Mouse (Mus musculus): ENCODE measurements around the gene Psen1.

Gene Psen1

DNA sequence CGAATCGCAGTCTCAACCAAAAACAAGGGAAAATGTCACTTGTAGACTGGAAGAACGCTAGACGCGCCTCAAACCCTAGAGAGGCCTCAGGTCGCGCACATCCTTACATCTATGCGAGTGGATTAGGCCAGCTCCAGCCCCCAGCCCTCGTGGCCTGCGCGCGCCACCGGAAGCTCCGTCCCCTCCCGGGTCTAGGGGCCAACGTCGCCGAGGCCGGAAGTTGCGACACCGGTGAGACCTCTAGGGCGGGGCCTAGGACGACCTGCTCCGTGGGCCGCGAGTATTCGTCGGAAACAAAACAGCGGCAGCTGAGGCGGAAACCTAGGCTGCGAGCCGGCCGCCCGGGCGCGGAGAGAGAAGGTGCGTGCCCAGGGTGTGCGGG, at the start of gene Psen1:
Gene Psen1, plus strand, starts transcription at position 219 of the 382 bp plus-strand sequence.
- peak; percentile 94 for DNase-seq

DNA sequence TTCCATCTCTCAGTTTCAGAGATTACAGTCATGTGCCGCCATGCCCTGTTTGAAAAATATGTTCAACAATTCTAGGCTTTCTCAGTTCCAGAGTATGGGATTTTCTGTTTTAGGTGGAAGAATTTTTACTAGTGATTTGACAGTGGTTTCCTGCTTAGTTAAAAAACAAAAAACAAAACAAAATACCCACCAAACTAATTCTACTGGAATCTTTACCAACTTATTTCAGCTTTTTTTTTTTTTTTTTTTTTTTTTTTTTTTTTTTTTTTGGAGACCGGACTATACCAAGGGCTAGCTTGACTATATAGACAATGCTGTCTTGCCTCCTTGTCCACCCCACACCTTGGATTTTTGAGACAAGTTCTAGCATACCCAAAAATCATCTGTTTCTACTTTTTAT, 46.7 kb upstream of the Psen1 start:
- no peak for DNase-seq

- DNase-seq = no peak
Observed at GRCm38 (mm10) chr12:83643116-83643515, 44.8 kb upstream of the Psen1 start.

DNA sequence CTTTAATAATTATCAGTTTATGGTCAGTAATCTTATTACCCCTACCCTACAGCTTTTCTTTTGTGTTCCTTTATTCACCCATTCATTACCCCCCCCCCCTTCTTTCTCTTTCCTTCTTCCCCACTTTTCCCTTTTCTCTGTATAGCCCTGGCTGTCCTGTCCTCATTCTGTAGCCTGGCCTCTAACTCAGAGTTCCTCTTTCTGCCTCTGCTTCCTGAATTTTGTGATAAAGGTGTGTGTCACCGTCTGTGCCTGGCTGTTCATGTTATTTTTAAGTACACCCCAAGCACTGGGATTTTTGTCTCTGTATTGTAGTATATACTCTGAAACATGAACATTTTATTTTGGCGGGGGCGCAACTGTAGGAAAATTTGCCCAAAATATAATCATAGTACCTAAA, 37.6 kb upstream of the Psen1 start:
- DNase-seq = no peak

DNA sequence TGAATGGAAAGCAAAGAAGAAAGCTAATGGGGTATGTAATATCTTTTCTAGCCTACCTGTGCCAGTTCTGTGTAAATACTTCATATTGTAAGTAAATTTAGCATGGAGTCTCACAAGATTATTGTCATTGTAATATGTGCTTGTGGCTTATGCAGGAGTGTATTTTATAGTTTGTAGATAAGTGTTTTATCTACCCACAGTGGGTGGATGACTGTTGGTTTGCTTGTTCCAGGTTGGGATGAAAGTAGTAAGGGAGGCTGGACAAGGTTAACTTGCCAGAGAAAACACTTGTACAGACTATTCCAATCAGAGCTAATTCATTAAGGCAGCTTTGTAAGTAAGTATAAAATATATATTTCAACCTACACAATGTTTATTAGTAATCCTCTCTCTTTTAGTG, 36.5 kb upstream of the Psen1 start:
- no peak for DNase-seq

- no peak for DNase-seq
Observed at GRCm38 (mm10) chr12:83685466-83685865, 2.5 kb upstream of the Psen1 start.

DNA sequence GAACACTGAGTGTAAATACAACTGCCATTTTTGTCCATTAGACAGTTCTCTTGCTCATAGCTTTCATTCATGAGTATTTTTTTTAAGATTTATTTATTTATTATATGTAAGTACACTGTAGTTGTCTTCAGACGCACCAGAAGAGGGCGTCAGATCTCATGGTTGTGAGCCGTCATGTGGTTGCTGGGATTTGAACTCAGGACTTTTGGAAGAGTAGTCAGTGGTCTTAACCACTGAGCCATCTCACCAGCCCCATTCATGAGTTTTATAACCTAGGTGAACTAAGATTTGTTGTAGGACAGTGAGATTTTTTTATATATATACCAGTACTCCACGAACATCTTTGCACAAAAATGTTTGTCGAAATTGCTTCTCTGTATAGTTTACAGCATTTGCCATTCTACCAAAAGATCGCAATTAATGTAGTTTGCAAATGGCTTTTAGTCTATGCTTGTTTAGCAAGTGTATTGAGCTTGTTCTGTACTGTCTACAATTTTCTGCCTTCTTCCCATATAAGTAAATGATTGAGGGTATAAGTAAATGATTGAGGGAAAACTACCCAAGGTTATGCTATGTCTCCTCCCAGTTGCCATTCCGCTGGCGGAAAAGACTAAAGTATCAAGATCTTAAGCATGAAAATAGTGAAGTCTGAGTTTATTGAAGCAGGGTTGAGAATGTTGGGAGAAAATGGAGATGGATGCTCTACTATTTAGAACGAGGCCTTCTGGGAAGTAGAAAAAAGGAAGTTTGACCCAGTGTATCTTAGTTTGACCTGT, 1.2 kb upstream of the Psen1 start:
- DNase-seq = no peak

- peak; percentile 63 for DNase-seq
Observed at GRCm38 (mm10) chr12:83688316-83689086, 549 bp downstream of the Psen1 start.

DNA sequence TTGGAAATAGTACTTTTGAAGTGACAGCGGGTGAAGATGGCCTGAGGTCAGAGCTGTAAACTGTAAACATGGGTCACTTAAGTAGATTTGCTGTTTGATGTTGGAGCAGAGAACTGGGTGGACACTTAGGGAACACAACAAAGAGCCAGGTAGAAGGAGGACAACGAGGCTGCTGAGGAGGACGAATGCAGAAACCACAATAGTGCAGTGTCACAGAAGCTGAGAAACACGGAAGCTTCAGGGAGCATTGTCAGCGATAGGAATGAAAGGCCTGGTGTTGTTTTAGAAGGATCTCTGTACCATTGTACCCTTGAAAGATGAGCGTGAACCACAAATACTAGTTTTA, 1.1 kb downstream of the Psen1 start:
- peak; percentile 26 for DNase-seq

GRCm38 (mm10) chr12:83694011-83694410, 6.1 kb downstream of the Psen1 start:
- no peak for DNase-seq

DNA sequence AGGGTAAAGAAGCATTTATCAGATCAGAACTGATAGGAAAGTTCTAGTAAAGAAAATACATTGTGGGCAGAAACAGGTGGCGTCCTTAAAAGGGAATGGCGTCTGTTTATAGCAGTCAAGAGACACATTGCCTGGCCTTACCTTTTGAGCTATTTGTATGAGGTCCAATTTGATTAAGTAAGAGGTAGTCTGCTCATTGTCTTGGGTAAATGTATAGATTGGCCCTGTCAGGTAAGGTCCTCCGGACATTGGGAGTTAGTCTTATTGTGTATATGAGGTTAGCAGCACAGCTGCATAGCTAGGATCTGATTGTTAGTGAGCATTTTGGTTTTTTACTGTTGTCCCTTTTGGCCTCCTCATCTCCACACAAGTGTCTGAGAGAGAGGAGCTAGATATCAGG, 6.7 kb downstream of the Psen1 start:
- no peak for DNase-seq

GRCm38 (mm10) chr12:83698637-83699036, 10.7 kb downstream of the Psen1 start:
- DNase-seq = no peak

- DNase-seq = no peak
Observed at GRCm38 (mm10) chr12:83701608-83702007, 13.7 kb downstream of the Psen1 start.

GRCm38 (mm10) chr12:83702796-83703195, 14.8 kb downstream of the Psen1 start:
- no peak for DNase-seq

GRCm38 (mm10) chr12:83706951-83707350, 19.0 kb downstream of the Psen1 start:
- DNase-seq = no peak

GRCm38 (mm10) chr12:83708160-83709092, 20.5 kb downstream of the Psen1 start:
- DNase-seq = no peak

GRCm38 (mm10) chr12:83709934-83710333, 22.0 kb downstream of the Psen1 start:
- DNase-seq = no peak

DNA sequence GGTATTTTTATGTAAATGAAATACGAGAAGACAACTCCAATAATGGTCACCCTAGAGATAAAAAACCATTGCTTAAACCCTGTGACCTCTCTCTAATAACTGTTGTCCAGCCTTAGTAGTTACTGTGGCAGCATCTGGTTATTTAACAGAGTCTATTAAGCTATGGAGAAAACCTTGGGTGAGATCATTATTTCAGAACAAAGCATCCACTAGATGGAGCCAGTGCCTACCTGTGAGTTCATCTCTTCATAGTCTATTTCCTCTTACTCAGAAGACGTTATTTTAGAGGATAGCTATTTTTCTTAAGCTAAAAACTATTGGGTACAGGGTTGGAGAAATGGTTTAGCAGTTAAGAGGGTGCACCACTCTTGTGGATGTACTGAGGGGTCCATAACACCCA, 25.8 kb downstream of the Psen1 start:
- DNase-seq = peak; percentile 24

DNA sequence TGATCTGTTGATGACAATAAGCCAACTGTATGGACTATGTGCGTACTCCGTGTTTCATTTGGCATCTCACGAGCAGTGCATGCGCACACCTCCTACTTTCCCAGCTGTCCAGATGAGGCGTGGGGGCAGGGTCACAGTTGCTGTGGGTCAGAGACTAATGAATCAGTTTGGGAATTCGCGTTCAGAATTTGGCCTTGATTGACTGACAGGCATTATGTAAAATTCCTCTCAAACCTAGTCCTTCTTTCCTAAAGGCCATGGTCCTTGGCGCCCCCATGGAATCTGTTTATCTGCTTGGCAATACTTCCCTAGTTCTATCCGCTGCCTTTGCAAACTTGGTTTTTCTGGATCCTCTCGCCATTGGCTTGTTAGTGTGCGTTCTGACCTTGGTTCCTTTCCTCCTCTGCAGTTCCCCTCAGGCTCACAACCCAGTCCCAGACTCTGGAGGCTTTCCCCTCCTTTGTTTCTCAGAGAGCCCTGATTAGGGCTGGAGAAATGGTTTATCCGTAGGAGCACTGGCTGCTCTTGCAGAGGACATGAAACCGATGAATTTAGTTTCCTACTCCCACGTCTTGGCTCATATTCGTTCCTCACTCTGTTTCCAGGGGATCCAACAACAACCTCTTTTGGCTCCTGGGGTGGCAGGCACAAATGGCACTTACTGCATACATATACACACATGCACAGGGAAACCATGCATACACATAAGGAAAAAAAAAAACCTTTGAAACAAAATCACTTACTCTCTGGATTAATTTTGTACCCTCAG, 28.6 kb downstream of the Psen1 start:
- no peak for DNase-seq

GRCm38 (mm10) chr12:83719431-83719830, 31.5 kb downstream of the Psen1 start:
- no peak for DNase-seq

DNA sequence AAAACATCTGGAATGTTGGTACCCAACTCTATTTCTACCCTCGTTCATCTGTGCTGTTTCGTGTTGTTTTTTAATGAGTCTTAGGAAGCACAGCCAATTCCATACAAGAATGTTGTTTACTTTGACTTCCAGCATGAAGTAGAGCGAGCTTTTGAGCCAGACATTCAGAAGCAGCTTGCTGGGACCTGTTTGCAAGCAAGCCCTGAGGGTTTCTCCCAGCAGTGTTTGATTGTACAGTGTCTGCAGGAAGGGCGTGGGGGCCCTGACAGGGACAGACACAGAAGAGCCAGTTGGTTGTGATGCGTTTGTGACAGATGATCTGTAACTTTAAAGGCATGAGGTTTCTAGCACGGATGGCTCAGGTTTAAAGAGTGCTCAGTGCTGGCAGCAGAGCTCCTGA, 33.3 kb downstream of the Psen1 start:
- DNase-seq = no peak

GRCm38 (mm10) chr12:83723037-83723436, 35.1 kb downstream of the Psen1 start:
- DNase-seq = no peak

All from thymus, postnatal 4 days (tissue).